Mouse (Mus musculus) forebrain, embryonic 14.5 days (tissue): ENCODE measurements around the gene Wdr41. TPM values are rescaled to one million over a fixed set of nuclear protein-coding genes. Genes with fewer than 3 reads are reported as not detected.

Experiments
- polyA plus RNA-seq: library from polyadenylated mRNA; unstranded; fragments of >200 nt; fragmentation: Nextera tagmentation; extraction: Ambion mirVana; gene quantifications from 2 replicates; pipeline ENCODE4 v1.2.1, GENCODE M21; 2014

Gene Wdr41
- polyA plus RNA-seq, 1 experiment from 2014 or later = 21.9 TPM

Other genes with a start within 250 kb of the Wdr41 start
- 291 and 302 TPM in 2 replicates for gene Tbca, start 187.4 kb upstream of the Wdr41 start, polyA plus RNA-seq
- 2.5 and 2.8 TPM in 2 replicates for gene Otp, start 100.7 kb upstream of the Wdr41 start, polyA plus RNA-seq